Mouse (Mus musculus): ENCODE data around the gene Gm5741. TPM values are rescaled to one million over a fixed set of nuclear protein-coding genes. Genes with fewer than 3 reads are reported as not detected.

Gm5741 gene
- total RNA-seq, 2 experiments from 2014 or later: 1.2 TPM; not detected in 1

GRCm38 (mm10) chr8:85073041-85073612, 5.3 kb upstream of the Gm5741 start:
- DNase-seq: no peak

DNA sequence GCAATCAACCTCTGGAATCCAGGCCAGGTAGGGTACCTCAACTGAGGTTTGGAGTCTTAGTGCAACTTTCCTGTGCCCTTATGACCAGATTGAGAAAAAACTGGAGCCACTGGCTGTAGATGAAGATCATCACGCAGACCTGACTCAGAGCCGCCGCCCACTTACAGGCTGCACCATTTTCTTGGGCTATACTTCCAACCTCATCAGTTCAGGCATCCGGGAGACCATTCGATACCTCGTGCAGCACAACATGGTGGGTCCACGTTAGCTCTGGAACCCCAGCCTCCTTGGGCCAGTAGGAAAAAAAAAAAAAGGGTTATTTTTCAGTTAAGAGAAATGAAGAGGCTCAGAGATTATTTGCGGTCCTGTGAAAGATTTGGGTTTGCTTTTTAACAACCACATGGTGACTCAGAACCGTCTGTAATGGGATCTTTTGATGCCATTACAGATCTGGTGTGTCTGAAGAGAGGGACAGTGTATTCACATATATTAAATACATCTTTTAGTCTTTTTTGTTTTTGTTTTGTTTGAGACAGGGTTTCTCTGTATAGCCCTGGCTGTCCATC, 4.7 kb upstream of the Gm5741 start:
- DNase-seq: peak in 1 of 2 experiments; percentile 24

GRCm38 (mm10) chr8:85071514-85072281, 3.9 kb upstream of the Gm5741 start, which contains the start of gene Dhps:
Gene Dhps (plus strand): TSS chr8:85071757.
- peak; percentile 93 to 94 for DNase-seq

DNA sequence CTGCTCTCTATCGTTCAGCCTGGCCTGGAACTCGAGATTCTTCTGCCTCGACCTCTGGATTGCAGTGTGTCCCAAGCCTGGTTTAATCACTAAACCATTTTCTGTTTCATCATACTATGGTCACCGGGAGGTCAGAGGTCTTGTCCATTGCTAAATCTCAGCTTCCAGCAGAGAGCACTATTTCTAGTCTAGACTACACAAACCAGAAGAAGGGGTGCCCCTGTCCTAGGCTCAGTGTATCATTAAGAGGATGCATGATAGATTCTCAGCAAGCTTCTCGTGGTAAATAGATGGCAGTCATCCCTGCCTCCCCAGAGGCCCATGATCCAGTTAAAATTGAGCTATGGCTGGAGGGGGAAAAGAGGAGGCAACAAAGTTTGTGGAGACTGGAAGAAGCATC, 3.3 kb upstream of the Gm5741 start:
- DNase-seq: no peak

- no peak for DNase-seq
These were observed 627 bp downstream of the Gm5741 start for GRCm38 (mm10) chr8:85067155-85067554.

GRCm38 (mm10) chr8:85065213-85065612, 2.6 kb downstream of the Gm5741 start:
- DNase-seq: no peak

GRCm38 (mm10) chr8:85062603-85063002, 5.2 kb downstream of the Gm5741 start:
- DNase-seq: no peak

DNA sequence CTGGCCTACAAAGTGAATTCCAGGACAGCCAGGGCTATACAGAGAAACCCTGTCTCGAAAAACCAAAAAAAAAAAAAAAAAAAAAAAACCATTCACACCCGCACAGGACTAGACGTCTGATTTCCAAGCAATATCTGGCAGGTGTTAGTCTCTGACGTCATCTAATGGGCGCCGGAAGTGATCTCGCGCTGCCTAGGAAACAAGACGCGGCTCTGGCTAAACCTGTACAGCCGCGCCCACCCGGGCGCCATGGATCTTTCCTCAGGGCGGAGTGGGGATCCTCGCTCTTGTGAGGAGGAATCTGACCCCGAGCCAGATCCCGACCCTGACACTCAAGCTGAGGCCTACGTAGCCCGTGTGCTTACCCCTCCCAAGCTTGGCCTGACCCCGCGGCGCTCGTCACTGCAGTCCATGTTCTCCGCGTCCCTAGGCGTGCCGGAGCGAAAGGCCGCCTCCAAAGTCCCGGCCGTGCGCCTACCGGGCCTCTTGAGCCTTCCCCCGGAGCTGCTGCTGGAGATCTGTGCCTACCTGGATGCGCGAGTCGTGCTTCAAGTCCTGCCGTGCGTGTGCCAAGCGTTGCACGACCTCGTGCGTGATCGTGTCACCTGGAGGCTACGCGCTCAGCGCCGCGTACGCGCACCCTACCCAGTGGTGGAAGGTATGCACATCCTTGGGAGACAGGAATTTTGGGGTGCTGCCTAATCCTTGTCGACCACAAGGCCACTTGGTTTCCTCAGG, 7.7 kb downstream of the Gm5741 start, which contains the start of gene Fbxw9:
Gene Fbxw9 (plus strand): TSS at position 177 of the 738 bp plus-strand sequence.
- DNase-seq: peak; percentile 89 to 91

DNA sequence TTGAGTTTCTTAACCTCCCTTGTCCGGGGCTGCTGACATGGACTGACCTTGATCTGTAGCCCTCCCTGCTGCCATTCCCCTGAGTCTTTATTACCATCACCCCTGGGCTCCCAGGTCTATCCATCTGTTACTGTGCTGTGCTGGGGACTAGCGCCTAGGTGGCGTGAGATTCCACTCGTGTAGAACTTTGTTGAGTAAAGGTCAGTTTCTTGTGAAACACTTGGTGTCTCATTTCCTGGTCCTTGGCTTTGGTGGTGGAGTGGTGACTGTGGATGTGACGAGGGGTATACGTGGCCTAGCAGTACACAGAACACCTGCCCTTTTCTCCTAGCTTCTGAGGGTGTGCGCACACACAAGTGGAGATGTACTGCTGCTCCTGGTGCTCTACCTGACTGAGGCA, 10.4 kb downstream of the Gm5741 start:
- peak in 1 of 2 experiments; percentile 36 for DNase-seq

DNA sequence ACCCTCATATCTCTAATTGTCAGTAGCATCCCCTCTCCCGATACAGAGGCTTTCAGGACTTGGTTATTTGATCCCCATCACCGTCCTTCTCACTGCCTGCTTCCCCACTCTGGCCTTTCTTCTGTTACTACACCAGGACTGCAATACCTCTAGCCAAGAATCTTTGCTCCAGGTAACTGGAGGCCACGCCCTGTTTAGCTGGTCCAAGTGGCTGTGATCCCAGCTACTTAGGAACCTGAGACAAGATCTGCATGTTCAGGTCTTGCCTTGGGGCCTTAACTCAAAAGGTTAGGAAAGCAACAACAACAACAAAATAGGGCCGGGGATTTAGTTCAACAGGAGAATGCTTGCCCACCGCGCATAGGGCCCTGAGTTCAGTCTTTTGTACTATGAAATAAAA, 24.2 kb downstream of the Gm5741 start:
- DNase-seq: no peak

- DNase-seq: peak; percentile 64 to 70
These were observed 29.9 kb downstream of the Gm5741 start for GRCm38 (mm10) chr8:85037681-85038531.

- no peak for DNase-seq
These were observed 30.5 kb downstream of the Gm5741 start for GRCm38 (mm10) chr8:85037366-85037680.

DNA sequence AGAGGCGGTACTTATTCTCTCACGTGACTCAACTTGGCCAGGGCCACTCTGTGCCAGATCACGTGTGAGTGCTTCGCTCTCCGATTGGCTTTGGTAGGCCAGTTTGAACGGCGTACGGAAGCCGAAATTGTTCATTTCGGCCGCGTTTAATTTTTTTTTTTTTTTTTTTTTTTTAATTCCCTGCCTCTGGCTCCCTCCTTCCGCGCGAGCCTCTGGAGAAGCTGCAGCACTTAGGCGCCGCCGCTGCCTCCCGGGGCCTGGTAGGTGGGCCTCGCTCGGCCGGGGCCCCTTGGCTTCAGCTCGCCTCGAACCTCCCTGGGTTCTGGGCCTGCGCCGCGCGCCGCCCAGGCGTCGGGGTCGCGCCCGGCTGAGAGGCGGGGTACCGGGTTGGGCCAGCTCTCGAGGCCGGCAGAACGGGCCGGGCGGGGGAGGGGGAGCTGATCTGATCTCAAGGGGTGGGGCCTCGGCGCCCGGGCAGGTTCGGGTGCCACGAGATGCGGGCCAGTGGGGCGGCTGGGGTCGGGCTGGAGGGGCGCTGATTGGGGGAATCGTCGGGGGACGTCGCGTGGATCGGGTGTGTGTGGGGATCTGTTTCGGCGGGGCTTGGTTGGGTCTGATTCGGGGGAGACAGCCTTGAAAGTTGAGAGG, 30.9 kb downstream of the Gm5741 start, which contains the start of gene Tnpo2:
Gene Tnpo2 (plus strand): TSS at position 198 of the 648 bp plus-strand sequence.
- DNase-seq: peak; percentile 92 to 95

GRCm38 (mm10) chr8:85036381-85036717, 31.4 kb downstream of the Gm5741 start:
- DNase-seq: no peak

- peak; percentile 31 to 35 for DNase-seq
These were observed 32.0 kb downstream of the Gm5741 start for GRCm38 (mm10) chr8:85035728-85036310.

DNA sequence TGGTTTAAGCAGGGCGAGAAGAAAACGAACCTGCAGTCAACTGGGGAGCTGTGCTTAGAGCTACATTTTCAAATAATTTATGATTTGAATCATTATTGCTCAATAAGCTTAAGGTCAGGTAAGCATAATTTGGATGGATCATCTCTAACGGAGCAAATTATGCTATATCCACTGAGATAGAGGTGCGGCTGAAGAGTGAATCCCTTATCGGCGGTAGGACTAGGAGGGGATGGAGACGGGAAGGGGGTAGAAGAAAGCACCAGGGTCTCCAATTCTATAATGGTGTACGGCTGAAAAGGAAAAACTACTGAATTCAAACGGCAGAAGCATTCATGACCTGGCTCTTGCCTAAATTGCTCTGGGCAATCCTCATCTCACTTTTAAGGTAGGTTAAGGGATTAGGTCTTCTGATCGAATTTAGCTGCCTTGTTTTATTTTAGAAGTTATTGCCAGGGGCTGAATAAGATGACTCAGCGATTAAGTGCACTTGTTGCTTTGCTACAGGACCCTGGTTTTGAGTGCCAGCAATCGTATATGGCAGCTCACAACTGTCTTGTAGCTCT, 32.5 kb downstream of the Gm5741 start:
- DNase-seq: no peak

DNA sequence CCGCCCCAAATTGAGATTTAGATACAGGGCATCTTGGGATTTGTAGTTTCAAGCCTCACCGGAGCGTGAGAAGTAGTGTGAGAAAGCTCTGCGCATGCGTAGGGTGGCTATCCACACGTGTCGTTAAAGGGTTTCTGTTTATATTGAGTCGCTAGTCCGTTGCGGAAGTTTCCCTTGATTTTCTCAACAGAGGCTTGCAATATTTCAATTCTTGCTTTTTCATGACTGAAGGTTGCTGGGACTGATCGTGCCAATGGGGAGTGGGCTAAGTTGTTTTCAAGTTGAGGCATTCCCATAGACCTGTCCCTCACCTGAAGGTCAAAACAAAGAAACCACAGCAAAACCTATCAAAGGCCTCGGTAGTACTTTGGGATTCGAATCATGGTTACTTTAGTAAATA, 33.0 kb downstream of the Gm5741 start:
- peak; percentile 83 to 86 for DNase-seq

GRCm38 (mm10) chr8:85033867-85034266, 33.9 kb downstream of the Gm5741 start:
- no peak for DNase-seq

DNA sequence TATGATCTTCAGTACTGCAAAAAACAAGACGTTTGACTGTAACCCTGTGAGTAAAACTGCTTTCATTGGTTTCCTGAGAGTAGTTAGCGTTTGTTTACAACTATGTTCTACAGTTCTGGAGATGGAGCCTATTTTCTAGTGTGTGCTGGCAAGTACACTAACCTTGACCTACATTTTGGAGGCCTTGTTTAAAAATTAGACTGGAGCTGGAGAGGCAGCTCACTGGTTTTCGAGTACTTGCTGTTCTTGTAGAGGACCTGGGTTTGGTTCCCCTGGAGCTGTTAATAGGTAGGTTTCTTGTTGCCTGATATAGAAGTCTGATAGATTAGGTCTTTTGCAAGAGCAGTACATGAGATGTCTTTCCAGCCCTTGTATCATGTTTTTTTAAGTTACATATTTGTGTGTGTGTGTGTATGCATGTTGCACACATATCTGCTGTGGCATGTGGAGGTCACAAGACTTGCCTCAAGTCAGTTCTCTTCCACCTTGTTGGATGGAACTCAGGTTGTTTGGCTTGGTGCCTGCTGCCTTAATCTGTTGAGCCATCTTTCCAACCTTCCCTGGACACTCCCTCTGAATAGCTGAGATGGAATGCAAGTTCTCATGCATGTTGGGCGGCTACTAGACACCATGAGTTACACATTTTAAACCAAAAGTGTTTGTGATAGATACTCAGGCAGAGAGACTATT, 35.0 kb downstream of the Gm5741 start:
- DNase-seq: no peak

DNA sequence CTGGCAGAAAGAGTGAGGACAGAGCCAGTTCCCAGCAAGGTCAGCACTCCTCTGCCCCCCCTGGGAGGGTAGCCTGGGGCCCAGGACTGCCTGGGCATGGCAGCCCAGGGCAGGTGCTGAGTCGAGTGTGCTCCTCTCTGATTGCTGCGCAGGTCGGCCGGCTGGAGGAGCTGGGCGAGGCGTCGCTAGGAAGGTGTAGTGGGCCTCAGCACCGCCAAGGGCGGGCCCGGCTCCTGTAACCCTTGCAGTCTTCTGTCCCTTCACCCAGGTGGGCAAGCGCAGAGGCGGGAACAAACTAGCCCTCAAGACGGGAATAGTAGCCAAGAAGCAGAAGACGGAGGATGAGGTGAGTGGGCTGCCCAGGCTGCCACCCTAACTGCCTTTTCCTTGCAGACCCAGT, 38.5 kb downstream of the Gm5741 start:
- DNase-seq: no peak

Measured in adrenal gland, postnatal 36 days (tissue).